Mouse (Mus musculus) spleen, adult 2 months (tissue): ENCODE data around the gene Ak6.

ENCODE experiments used
- CTCF ChIP-seq: fragments of 200-500 bp; IDR thresholded peaks from 2 replicates; pipeline ENCODE4 v1.5.1; 2011; ENCODE audit warnings: mild to moderate bottlenecking, inconsistent platforms; ENCODE audit not compliant: insufficient read depth, insufficient read length, insufficient replicate concordance; ENCODE audit errors: extremely low read depth
- POLR2A ChIP-seq: fragments of 200-500 bp; IDR thresholded peaks from 2 replicates; pipeline ENCODE4 v1.6.1; 2011; ENCODE audit warnings: low read depth, low read length, inconsistent platforms

GRCm38 (mm10) chr13:100681615-100682014 is 30.8 kb downstream of the Ak6 start:
- TF ChIP-seq CTCF (no peak), POLR2A (no peak)
